ENCODE assay signal across 18 mouse cellular contexts in the genomic region with DNA sequence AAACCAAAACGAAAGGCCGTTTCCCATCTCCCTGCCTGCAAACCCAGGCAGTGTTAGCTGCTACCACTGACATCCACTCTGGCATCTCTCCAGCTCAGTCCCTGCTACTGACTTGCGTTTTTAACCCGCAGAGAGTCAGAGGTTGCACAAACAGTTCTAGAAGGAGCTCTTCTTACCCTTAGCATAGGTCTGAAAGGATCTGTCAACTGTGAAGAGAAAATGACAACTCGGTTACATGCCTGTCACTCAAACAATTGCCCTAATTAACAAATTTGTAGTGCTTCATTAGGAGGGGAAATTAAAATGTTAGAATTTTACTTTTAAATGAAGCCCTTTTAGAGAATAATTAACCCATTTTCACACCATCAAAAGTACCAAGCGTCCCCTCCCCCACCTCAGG.
A peak's percentile ranks its signal among the peaks of the same experiment; 100 is the strongest.
DNase-seq lines count a peak whose midpoint lies in the region; ATAC-seq and TF ChIP-seq lines count a peak whose summit lies in the region.
"Had no signal": no experiment of that assay in that cellular context is flagged by ENCODE, and none has a peak within 500 bp of the region (broad histone marks: within the 10 kb centered on the region; RNA-seq: fewer than 3 reads in every experiment).

No protein-coding gene starts in this region.

- H3K27ac ChIP-seq in hindbrain, postnatal 0 days: no peak overlapping the region
- no peak overlapping the region for H3K27ac ChIP-seq in hindbrain, embryonic 10.5 days
- H3K27ac ChIP-seq in lung, embryonic 14.5 days (ENCODE audit: low read depth): no peak overlapping the region
- no peak overlapping the region for H3K27ac ChIP-seq in lung, postnatal 0 days (ENCODE audit: low read length)
- H3K27ac ChIP-seq in forebrain, embryonic 14.5 days (ENCODE audit: low read depth, low read length): peak overlapping the region; percentile 52; the same call in 1 of the 2 replicates
- 0 out of 2 replicates have a peak overlapping the region, but pooled peaks have one; percentile 50 for H3K27ac ChIP-seq in forebrain, postnatal 0 days (ENCODE audit: low read depth, low read length)
- H3K27ac ChIP-seq: embryonic facial prominence, embryonic 13.5 days; hindbrain, embryonic 13.5 days; intestine, embryonic 15.5 days had no signal

- ATAC-seq in hindbrain, postnatal 0 days: no peak
- ATAC-seq in lung, embryonic 14.5 days (ENCODE audit: insufficient read depth): no peak
- no peak for ATAC-seq in lung, postnatal 0 days
- peak; percentile 72 for ATAC-seq in forebrain, embryonic 14.5 days
- ATAC-seq in forebrain, postnatal 0 days: 0 out of 2 replicates have a peak, but pooled peaks have one; percentile 20
- ATAC-seq: intestine, embryonic 15.5 days had no signal

- no peaks in the 10 kb centered on the region for H3K27me3 ChIP-seq in hindbrain, postnatal 0 days (ENCODE audit: insufficient read depth, low read length)
- no peaks in the 10 kb centered on the region for H3K27me3 ChIP-seq in hindbrain, embryonic 10.5 days (ENCODE audit: insufficient read depth, poor library complexity, severe bottlenecking)
- H3K27me3 ChIP-seq in lung, embryonic 14.5 days (ENCODE audit: insufficient read depth, low read length): no peaks in the 10 kb centered on the region
- H3K27me3 ChIP-seq in lung, postnatal 0 days (replicated peaks; ENCODE audit: insufficient read depth, low read length): no peaks in the 10 kb centered on the region
- no peaks in the 10 kb centered on the region for H3K27me3 ChIP-seq in forebrain, embryonic 14.5 days (replicated peaks; ENCODE audit: control insufficient read depth, insufficient read depth, low read length)
- no peaks in the 10 kb centered on the region for H3K27me3 ChIP-seq in forebrain, postnatal 0 days (ENCODE audit: insufficient read depth, low read length)
- H3K27me3 ChIP-seq: embryonic facial prominence, embryonic 13.5 days; heart, embryonic 12.5 days; hindbrain, embryonic 13.5 days; intestine, embryonic 15.5 days had no signal

- H3K36me3 ChIP-seq in hindbrain, postnatal 0 days (ENCODE audit: insufficient read depth, low read length): peaks cover 23% of the 10 kb centered on the region; the same call in 1 of the 2 replicates
- peaks cover 99% of the 10 kb centered on the region for H3K36me3 ChIP-seq in hindbrain, embryonic 10.5 days
- H3K36me3 ChIP-seq in lung, embryonic 14.5 days (ENCODE audit: insufficient read depth): peaks cover 66% of the 10 kb centered on the region
- H3K36me3 ChIP-seq in lung, postnatal 0 days (ENCODE audit: insufficient read depth, low read length): no peaks in the 10 kb centered on the region
- peaks cover 90% of the 10 kb centered on the region for H3K36me3 ChIP-seq in forebrain, embryonic 14.5 days (ENCODE audit: control insufficient read depth, insufficient read depth, low read length)
- peaks cover 44% of the 10 kb centered on the region for H3K36me3 ChIP-seq in forebrain, postnatal 0 days (ENCODE audit: insufficient read depth)

- H3K4me1 ChIP-seq in hindbrain, postnatal 0 days (ENCODE audit: insufficient read depth, low read length): peaks cover 9% of the 10 kb centered on the region; the same call in 1 of the 2 replicates
- no peaks in the 10 kb centered on the region for H3K4me1 ChIP-seq in hindbrain, embryonic 10.5 days (replicated peaks)
- no peaks in the 10 kb centered on the region for H3K4me1 ChIP-seq in lung, embryonic 14.5 days (ENCODE audit: insufficient read depth)
- no peaks in the 10 kb centered on the region for H3K4me1 ChIP-seq in lung, postnatal 0 days (ENCODE audit: insufficient read depth, low read depth, low read length)
- peaks cover 47% of the 10 kb centered on the region for H3K4me1 ChIP-seq in forebrain, embryonic 14.5 days (ENCODE audit: control insufficient read depth, insufficient read depth, low read length)
- H3K4me1 ChIP-seq in forebrain, postnatal 0 days (ENCODE audit: insufficient read depth): peaks cover 11% of the 10 kb centered on the region; the same call in 1 of the 2 replicates
- H3K4me1 ChIP-seq: embryonic facial prominence, embryonic 13.5 days; heart, embryonic 12.5 days; intestine, embryonic 15.5 days had no signal

- H3K9me3 ChIP-seq in hindbrain, postnatal 0 days (ENCODE audit: low read length): no peaks in the 10 kb centered on the region
- 0 out of 2 replicates have a peak, but pooled peaks cover 2% of the 10 kb centered on the region for H3K9me3 ChIP-seq in hindbrain, embryonic 10.5 days
- H3K9me3 ChIP-seq in lung, embryonic 14.5 days (ENCODE audit: low read depth, low read length): no peaks in the 10 kb centered on the region
- H3K9me3 ChIP-seq in lung, postnatal 0 days (ENCODE audit: low read length): no peaks in the 10 kb centered on the region
- no peaks in the 10 kb centered on the region for H3K9me3 ChIP-seq in forebrain, embryonic 14.5 days (replicated peaks; ENCODE audit: control insufficient read depth, low read length)
- H3K9me3 ChIP-seq in forebrain, postnatal 0 days (ENCODE audit: low read length): no peaks in the 10 kb centered on the region
- H3K9me3 ChIP-seq: embryonic facial prominence, embryonic 13.5 days; hindbrain, embryonic 13.5 days; intestine, embryonic 15.5 days had no signal

- no peak overlapping the region for H3K4me3 ChIP-seq in hindbrain, postnatal 0 days (ENCODE audit: low read length)
- no peak overlapping the region for H3K4me3 ChIP-seq in hindbrain, embryonic 10.5 days
- no peak overlapping the region for H3K4me3 ChIP-seq in lung, embryonic 14.5 days (ENCODE audit: low read depth, low read length)
- no peak overlapping the region for H3K4me3 ChIP-seq in lung, postnatal 0 days (ENCODE audit: low read depth, low read length)
- H3K4me3 ChIP-seq in forebrain, embryonic 14.5 days (ENCODE audit: low read depth, low read length): no peak overlapping the region
- no peak overlapping the region for H3K4me3 ChIP-seq in forebrain, postnatal 0 days (ENCODE audit: low read depth, low read length)
- H3K4me3 ChIP-seq: embryonic facial prominence, embryonic 13.5 days; heart, embryonic 12.5 days; hindbrain, embryonic 13.5 days; intestine, embryonic 15.5 days had no signal

- peak; percentile 34 for DNase-seq in hindbrain, postnatal 0 days (ENCODE audit: low spot score)
- DNase-seq in hindbrain, embryonic 10.5 days (ENCODE audit: low spot score): no peak
- peak; percentile 31 for DNase-seq in lung, embryonic 14.5 days
- no peak for DNase-seq in lung, postnatal 0 days (ENCODE audit: low spot score)
- DNase-seq in forebrain, embryonic 14.5 days (ENCODE audit: low spot score): peak; percentile 92
- DNase-seq in forebrain, postnatal 0 days: peak; percentile 63
- DNase-seq in heart, adult 18-20 months: no peak
- DNase-seq: adrenal gland, adult 8-10 months; adrenal gland, postnatal 36 days; cerebellum, adult 11-12 months; cerebellum, adult 9-11 months; cerebellum, postnatal 36 days; gastrocnemius, postnatal 10 days; kidney, adult 2 months had no signal

- TF ChIP-seq CTCF in hindbrain, postnatal 0 days (IDR thresholded peaks at IDR 0.05; ENCODE audit: low read depth): no peak
- no peak for TF ChIP-seq CTCF in lung, embryonic 14.5 days (IDR thresholded peaks at IDR 0.05; ENCODE audit: low read depth)
- TF ChIP-seq CTCF in lung, postnatal 0 days (IDR thresholded peaks at IDR 0.05): no peak
- TF ChIP-seq CTCF in forebrain, postnatal 0 days (IDR thresholded peaks at IDR 0.05; ENCODE audit: low read depth): no peak

- WGBS in hindbrain, postnatal 0 days: 46% methylated on average over 6 of the region's 6 CpGs
- WGBS in hindbrain, embryonic 10.5 days: 83% methylated on average over 6 of the region's 6 CpGs
- 72% methylated on average over 6 of the region's 6 CpGs for WGBS in lung, embryonic 14.5 days
- 76% methylated on average over 6 of the region's 6 CpGs for WGBS in lung, postnatal 0 days
- WGBS in forebrain, embryonic 14.5 days: 16% methylated on average over 6 of the region's 6 CpGs
- WGBS in forebrain, postnatal 0 days: 24% methylated on average over 6 of the region's 6 CpGs

- H3K4me2 ChIP-seq in hindbrain, postnatal 0 days (ENCODE audit: low read depth, low read length): no peak overlapping the region
- H3K4me2 ChIP-seq in lung, embryonic 14.5 days: no peak overlapping the region
- H3K4me2 ChIP-seq in lung, postnatal 0 days (replicated peaks; ENCODE audit: low read depth, low read length): no peak overlapping the region
- no peak overlapping the region for H3K4me2 ChIP-seq in forebrain, embryonic 14.5 days (ENCODE audit: low read length)
- no peak overlapping the region for H3K4me2 ChIP-seq in forebrain, postnatal 0 days (ENCODE audit: low read depth)
- H3K4me2 ChIP-seq: embryonic facial prominence, embryonic 13.5 days; heart, embryonic 12.5 days; hindbrain, embryonic 13.5 days; intestine, embryonic 15.5 days had no signal

- no peak for TF ChIP-seq EP300 in lung, postnatal 0 days (IDR thresholded peaks at IDR 0.05)

- H3K9ac ChIP-seq in hindbrain, postnatal 0 days (replicated peaks; ENCODE audit: low read length): no peak overlapping the region
- no peak overlapping the region for H3K9ac ChIP-seq in lung, embryonic 14.5 days
- H3K9ac ChIP-seq in lung, postnatal 0 days (replicated peaks; ENCODE audit: low read depth): no peak overlapping the region
- no peak overlapping the region for H3K9ac ChIP-seq in forebrain, embryonic 14.5 days (ENCODE audit: low read length)
- no peak overlapping the region for H3K9ac ChIP-seq in forebrain, postnatal 0 days
- H3K9ac ChIP-seq: embryonic facial prominence, embryonic 13.5 days; heart, embryonic 12.5 days; hindbrain, embryonic 13.5 days; intestine, embryonic 15.5 days had no signal

Comparison
In these comparisons a context has a peak if more than half of its experiments do, and no peak if none do; other contexts are left out.
1. DNase-seq: peak in hindbrain, postnatal 0 days (single experiment), lung, embryonic 14.5 days (single experiment), forebrain, embryonic 14.5 days (single experiment) and forebrain, postnatal 0 days (single experiment); none in hindbrain, embryonic 10.5 days (single experiment), lung, postnatal 0 days (single experiment) and heart, adult 18-20 months (0 of 2).
2. ATAC-seq: peak in forebrain, embryonic 14.5 days (single experiment) and forebrain, postnatal 0 days (single experiment); none in hindbrain, postnatal 0 days (single experiment), lung, embryonic 14.5 days (single experiment) and lung, postnatal 0 days (single experiment).
3. H3K27ac ChIP-seq: peak in forebrain, embryonic 14.5 days (single experiment) and forebrain, postnatal 0 days (single experiment); none in hindbrain, postnatal 0 days (single experiment), hindbrain, embryonic 10.5 days (single experiment), lung, embryonic 14.5 days (single experiment) and lung, postnatal 0 days (single experiment).